Mouse (Mus musculus) heart, adult 11 months (tissue): Measurements from ENCODE around the gene Asic2.

Experiments used
- DNase-seq: peaks from one replicate; pipeline ENCODE4 v3.0.0; 2022

The Asic2 gene

GRCm38 (mm10) chr11:81595235-81595634 is 373.0 kb downstream of the Asic2 start:
- DNase-seq: peak; percentile 82

GRCm38 (mm10) chr11:81592776-81593175 is 375.5 kb downstream of the Asic2 start:
- peak; percentile 11 for DNase-seq

- peak; percentile 60 for DNase-seq
These were observed 377.3 kb downstream of the Asic2 start for GRCm38 (mm10) chr11:81590911-81591310.

DNA sequence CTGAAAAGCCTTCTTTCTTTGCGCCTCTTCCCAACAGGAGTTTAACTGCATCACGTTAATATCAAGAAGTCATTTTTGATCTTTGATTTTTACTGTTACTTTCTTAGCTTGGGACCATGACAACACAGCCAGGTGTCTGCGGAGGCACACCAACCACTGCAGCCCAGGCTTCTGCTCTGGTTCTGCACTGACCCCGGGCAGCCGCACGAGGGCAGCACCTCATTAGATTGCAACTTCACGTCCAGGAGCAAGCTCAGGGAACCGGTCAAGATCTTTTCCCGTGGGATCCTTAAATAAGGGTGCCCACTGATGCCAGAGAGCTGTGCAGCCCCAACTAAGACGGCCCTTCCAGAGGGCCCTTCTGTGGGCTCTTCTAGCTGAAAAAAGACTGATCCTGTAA is 379.6 kb downstream of the Asic2 start:
- peak; percentile 92 for DNase-seq

GRCm38 (mm10) chr11:81587942-81588341 is 380.3 kb downstream of the Asic2 start:
- DNase-seq: peak; percentile 92

GRCm38 (mm10) chr11:81587114-81587513 is 381.1 kb downstream of the Asic2 start:
- peak; percentile 59 for DNase-seq

- DNase-seq: peak; percentile 66
These were observed 383.8 kb downstream of the Asic2 start for GRCm38 (mm10) chr11:81584506-81584905.

DNA sequence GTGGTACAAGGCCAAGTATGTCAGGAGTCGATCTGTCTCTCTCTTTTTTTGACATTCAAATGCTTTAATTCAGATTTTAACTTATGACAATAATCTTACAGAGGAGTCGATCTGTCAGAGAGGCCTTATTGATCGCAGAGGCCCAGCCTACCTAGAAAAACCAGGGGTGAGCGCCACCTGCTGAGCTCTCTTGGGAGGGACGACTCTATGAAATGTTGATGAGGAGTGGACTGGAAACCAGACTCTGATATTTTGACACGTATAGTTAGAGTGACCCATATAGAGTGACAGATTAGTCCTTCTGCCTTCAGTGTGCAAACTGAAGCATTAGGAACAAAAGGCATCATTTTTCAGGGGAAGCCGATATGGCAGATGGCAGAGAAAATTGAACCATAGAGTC is 385.1 kb downstream of the Asic2 start:
- DNase-seq: peak; percentile 64

GRCm38 (mm10) chr11:81582161-81582560 is 386.1 kb downstream of the Asic2 start:
- DNase-seq: no peak

DNA sequence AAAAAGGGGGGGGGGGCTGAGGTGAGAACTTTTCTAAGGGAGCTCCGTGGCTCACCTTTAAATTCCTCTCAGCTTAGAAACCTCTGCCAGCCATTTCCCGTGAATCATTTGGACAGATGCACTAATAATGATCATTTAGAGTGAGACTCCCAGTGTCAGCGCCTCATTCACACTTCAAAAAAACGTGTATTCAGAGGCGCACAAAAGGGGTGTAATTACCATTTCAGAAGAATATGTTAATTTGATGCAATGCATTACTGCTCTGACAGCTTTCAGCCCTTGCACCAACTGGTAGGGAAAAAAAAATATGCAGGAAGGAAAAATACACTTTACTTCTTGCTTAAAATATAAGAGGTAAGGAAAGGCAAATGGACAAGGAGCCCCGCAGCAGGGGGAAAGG is 388.5 kb downstream of the Asic2 start:
- DNase-seq: no peak

DNA sequence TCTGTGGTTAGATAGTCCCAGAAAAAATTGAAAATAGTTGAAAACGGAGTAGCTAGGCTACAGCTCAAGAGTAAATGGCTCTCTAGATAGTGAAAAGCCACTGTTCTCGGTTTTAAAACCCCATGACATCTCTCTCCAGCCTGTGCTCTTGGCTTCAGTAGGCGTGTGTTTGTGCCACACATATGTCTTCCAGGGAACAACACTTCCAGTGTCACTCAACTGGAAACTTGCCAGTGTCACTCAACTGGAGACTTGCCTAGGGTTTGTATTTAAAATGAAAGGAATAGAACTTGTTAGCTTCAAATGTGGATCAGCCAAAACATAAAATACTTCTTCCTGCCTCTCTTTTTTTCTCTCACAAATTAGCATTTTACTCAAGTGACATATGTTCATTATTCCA is 397.9 kb downstream of the Asic2 start:
- DNase-seq: peak; percentile 4

- DNase-seq: peak; percentile 84
These were observed 403.4 kb downstream of the Asic2 start for GRCm38 (mm10) chr11:81564857-81565256.

- peak; percentile 1 for DNase-seq
These were observed 407.9 kb downstream of the Asic2 start for GRCm38 (mm10) chr11:81560374-81560773.

- no peak for DNase-seq
These were observed 425.1 kb downstream of the Asic2 start for GRCm38 (mm10) chr11:81543189-81543588.

DNA sequence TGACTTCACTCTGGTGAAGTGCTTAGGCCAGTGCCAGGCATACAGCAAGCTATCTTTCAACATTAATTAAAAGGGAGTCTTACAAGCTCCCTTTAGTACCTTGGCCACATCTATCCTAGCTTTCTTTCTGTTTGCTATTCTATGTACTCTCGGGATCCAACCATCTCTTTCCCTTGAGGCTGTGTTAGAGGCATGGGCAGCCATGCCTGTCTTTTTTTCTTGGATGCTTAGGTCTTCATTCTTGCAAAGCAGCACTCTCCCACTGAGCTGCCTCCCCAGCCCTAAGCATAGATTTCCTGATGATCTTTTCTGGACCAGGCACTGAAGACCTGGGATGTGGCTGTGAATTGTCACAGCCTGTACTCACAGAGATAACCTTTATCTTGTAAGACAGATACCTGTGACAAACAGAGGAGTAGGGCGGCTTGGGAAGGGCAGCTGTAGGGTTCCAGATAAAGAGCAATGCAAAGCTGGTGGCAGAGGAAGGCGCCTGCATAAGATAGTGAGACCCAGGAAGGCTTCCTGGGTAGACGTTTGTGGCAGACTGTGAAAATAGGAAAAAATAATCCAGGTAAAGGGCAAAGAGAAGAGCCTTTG is 433.0 kb downstream of the Asic2 start:
- peak; percentile 52 for DNase-seq

- peak; percentile 75 for DNase-seq
These were observed 433.6 kb downstream of the Asic2 start for GRCm38 (mm10) chr11:81534686-81535085.

- no peak for DNase-seq
These were observed 436.4 kb downstream of the Asic2 start for GRCm38 (mm10) chr11:81531906-81532305.

GRCm38 (mm10) chr11:81522927-81523326 is 445.3 kb downstream of the Asic2 start:
- peak; percentile 35 for DNase-seq

DNA sequence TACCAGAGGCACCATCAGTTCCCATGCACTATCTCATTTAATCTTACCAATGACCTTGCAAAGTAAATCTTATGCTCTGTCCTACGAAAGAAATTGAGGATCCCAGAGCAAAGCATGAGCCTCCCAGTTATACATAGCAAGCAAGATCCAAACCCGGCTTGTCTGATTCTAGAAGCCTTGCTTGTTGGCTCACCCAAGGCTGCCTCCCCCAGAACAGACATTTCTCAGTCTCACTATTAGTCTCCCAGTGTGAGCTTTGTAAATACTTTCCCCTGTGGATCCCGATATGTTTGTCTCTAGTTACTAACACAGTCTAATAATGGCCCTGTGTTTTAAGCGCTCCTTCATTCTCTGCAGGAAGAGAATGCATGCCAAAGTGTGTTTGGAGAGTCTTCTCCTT is 446.4 kb downstream of the Asic2 start:
- DNase-seq: peak; percentile 77

DNA sequence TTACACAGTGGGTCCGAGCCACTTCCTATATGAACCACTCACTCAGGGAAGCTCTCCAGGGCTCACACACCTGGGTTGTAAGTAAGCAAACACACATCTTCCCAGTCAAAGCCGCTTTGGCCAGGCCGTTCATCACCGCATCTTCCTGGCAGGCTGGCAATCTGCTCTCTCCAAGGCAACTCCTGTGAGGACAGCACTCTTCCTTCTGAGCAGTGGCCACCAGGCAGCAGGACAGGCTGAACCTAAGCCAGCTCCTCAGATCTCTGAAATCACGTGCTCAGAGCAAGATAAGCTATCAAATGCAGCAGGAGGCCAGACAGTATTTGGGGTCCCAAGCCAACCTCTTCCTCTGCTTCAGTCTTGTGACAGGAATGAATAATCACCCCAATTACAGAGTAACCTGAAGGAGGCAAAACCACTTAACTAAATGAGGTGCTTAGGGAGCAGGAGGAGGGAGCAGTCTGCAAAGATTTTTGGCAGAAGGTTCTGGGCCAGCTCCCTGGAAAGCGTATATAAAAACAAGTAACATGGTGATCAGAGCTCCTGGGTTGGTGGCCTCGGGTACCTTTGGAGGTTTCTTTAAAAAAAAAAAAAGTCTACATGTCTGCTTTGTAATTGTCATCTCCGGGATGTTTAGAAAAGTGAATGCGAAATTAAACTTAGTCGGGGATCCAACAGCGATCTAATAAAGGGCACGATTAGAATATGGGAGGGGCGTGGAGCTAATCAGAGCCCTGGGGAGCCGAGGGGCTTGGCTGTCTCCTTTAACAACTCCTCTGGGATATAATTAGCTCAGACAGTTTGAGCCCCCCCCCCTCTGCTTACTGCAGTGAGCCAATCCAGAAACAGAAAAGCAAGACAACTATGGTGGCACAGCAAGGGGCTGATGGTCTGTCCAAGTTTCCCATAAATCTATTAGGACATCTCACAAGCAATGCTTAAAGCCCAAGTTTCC is 450.0 kb downstream of the Asic2 start:
- DNase-seq: no peak

DNA sequence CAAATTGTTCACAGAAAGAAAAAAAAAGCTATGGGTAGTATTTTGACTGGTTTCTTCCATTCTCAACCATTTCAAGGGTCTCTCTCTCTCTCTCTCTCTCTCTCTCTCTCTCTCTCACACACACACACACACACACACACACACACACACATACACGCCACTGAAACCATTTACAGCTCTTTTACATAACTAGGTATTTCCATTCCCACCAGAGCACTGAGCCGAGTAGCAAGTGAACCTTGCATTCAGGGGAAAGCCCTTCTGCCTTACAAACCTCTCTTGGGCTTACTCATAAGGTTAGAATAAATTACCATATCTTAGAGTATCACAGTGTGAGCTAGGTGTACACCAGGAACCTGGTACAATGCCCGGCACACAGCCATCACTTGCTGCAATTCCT is 452.5 kb downstream of the Asic2 start:
- no peak for DNase-seq

- peak; percentile 44 for DNase-seq
These were observed 455.8 kb downstream of the Asic2 start for GRCm38 (mm10) chr11:81512434-81512833.

- peak; percentile 35 for DNase-seq
These were observed 456.9 kb downstream of the Asic2 start for GRCm38 (mm10) chr11:81511401-81511800.
